Comparison of ENCODE assay signal across 8 mouse cellular contexts in the genomic region with DNA sequence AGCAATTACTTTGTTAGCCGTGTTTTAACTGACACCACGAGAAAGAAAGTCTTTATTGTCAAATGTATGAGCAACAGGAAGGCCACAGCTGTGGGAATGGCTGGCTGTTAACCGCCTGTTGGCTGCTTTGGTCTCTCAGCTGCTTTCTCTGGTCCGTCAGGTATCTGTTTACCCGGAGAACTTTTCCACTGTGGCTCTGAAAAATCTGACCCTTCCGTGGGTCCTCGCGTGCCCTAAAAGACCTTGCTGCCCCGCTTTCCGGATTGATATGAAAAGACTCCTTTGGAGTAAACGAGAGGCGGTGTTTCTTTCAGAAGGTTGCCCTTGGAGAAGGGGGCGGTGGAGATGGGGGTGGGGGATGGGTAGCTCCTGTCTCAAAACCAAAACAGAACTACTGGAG.
A peak's percentile ranks its signal among the peaks of the same experiment; 100 is the strongest.
DNase-seq lines count a peak whose midpoint lies in the region; ATAC-seq and TF ChIP-seq lines count a peak whose summit lies in the region.

No protein-coding gene starts in this region.

- no peaks in the 10 kb centered on the region for H3K27me3 ChIP-seq in lung, embryonic 14.5 days (ENCODE audit: insufficient read depth, low read length)
- no peaks in the 10 kb centered on the region; the same call in 1 of the 2 replicates for H3K27me3 ChIP-seq in forebrain, embryonic 14.5 days (replicated peaks; ENCODE audit: control insufficient read depth, insufficient read depth, low read length)
- H3K27me3 ChIP-seq in limb, embryonic 13.5 days, result peaks cover 16% of the 10 kb centered on the region; the same call in 1 of the 2 replicates

- H3K27ac ChIP-seq in lung, embryonic 14.5 days (ENCODE audit: low read depth), result no peak overlapping the region
- H3K27ac ChIP-seq in forebrain, embryonic 14.5 days (ENCODE audit: low read depth, low read length), result peak overlapping the region; percentile 22; the same call in 1 of the 2 replicates
- no peak overlapping the region for H3K27ac ChIP-seq in limb, embryonic 13.5 days

- H3K36me3 ChIP-seq in lung, embryonic 14.5 days (ENCODE audit: insufficient read depth), result no peaks in the 10 kb centered on the region
- no peaks in the 10 kb centered on the region for H3K36me3 ChIP-seq in forebrain, embryonic 14.5 days (ENCODE audit: control insufficient read depth, insufficient read depth, low read length)
- no peaks in the 10 kb centered on the region for H3K36me3 ChIP-seq in limb, embryonic 13.5 days

- H3K4me1 ChIP-seq in lung, embryonic 14.5 days (ENCODE audit: insufficient read depth), result no peaks in the 10 kb centered on the region
- H3K4me1 ChIP-seq in forebrain, embryonic 14.5 days (ENCODE audit: control insufficient read depth, insufficient read depth, low read length), result peaks cover 22% of the 10 kb centered on the region
- peaks cover 13% of the 10 kb centered on the region for H3K4me1 ChIP-seq in limb, embryonic 13.5 days

- peak overlapping the region; percentile 30 for H3K4me3 ChIP-seq in lung, embryonic 14.5 days (ENCODE audit: low read depth, low read length)
- peak overlapping the region; percentile 22 for H3K4me3 ChIP-seq in forebrain, embryonic 14.5 days (ENCODE audit: low read depth, low read length)
- peak overlapping the region; percentile 39 for H3K4me3 ChIP-seq in limb, embryonic 13.5 days

- 2% methylated on average over 13 of the region's 13 CpGs for WGBS in lung, embryonic 14.5 days
- WGBS in forebrain, embryonic 14.5 days, result under 1% methylated on average over 13 of the region's 13 CpGs
- WGBS in limb, embryonic 13.5 days, result 3% methylated on average over 13 of the region's 13 CpGs

- peak; percentile 41 for DNase-seq in lung, embryonic 14.5 days
- no peak for DNase-seq in lung, postnatal 36 days
- peak; percentile 57 for DNase-seq in forebrain, embryonic 14.5 days (ENCODE audit: low spot score)
- peak; percentile 65 for DNase-seq in retina, embryonic 14.5 days (ENCODE audit: low spot score)
- DNase-seq in Muller cell, postnatal 12 days (ENCODE audit: inconsistent ontology term), result no peak
- DNase-seq in urinary bladder, postnatal 10 days (ENCODE audit: low spot score), result no peak
- DNase-seq in thymus, postnatal 10 days (ENCODE audit: low spot score in 2 of 2), result no peak

- H3K9me3 ChIP-seq in lung, embryonic 14.5 days (ENCODE audit: low read depth, low read length), result no peaks in the 10 kb centered on the region
- H3K9me3 ChIP-seq in forebrain, embryonic 14.5 days (replicated peaks; ENCODE audit: control insufficient read depth, low read length), result no peaks in the 10 kb centered on the region
- no peaks in the 10 kb centered on the region for H3K9me3 ChIP-seq in limb, embryonic 13.5 days

- TF ChIP-seq CTCF in lung, embryonic 14.5 days (IDR thresholded peaks at IDR 0.05; ENCODE audit: low read depth), result no peak

- peak overlapping the region; percentile 28; the same call in 1 of the 2 replicates for H3K9ac ChIP-seq in lung, embryonic 14.5 days
- H3K9ac ChIP-seq in forebrain, embryonic 14.5 days (ENCODE audit: low read length), result peak overlapping the region; percentile 43; the same call in 1 of the 2 replicates
- peak overlapping the region; percentile 43 for H3K9ac ChIP-seq in limb, embryonic 13.5 days

- peak overlapping the region; percentile 73 for H3K4me2 ChIP-seq in lung, embryonic 14.5 days
- H3K4me2 ChIP-seq in forebrain, embryonic 14.5 days (ENCODE audit: low read length), result peak overlapping the region; percentile 54
- peak overlapping the region; percentile 71 for H3K4me2 ChIP-seq in limb, embryonic 13.5 days (replicated peaks)

- peak; percentile 48; the same call in 1 of the 2 replicates for ATAC-seq in lung, embryonic 14.5 days (ENCODE audit: insufficient read depth)
- peak; percentile 15; the same call in 1 of the 2 replicates for ATAC-seq in forebrain, embryonic 14.5 days
- no peak for ATAC-seq in limb, embryonic 13.5 days (ENCODE audit: low FRiP score, low read depth)

Comparison
In these comparisons a context has a peak if more than half of its experiments do, and no peak if none do; other contexts are left out.
1. DNase-seq: peak in lung, embryonic 14.5 days (single experiment), forebrain, embryonic 14.5 days (single experiment) and retina, embryonic 14.5 days (single experiment); none in lung, postnatal 36 days (single experiment), Muller cell, postnatal 12 days (single experiment), urinary bladder, postnatal 10 days (single experiment) and thymus, postnatal 10 days (0 of 2).
2. Peak in every context shown above with its lines, with median percentiles within 50 percentile points of each other: H3K4me2 ChIP-seq, H3K4me3 ChIP-seq and H3K9ac ChIP-seq.